Mouse (Mus musculus) embryo, embryonic 10 days (tissue): Measurements from ENCODE around the gene Idi2.
"Not testable (repeated sequence)": the region's sequence is repeated elsewhere in the genome, so short reads cannot be mapped to it uniquely, and the experiment has no call there.

Source experiments
- DNase-seq: peaks from one replicate; pipeline ENCODE4 v3.0.0-alpha.2; 2015; ENCODE audit warnings: low spot score

Idi2 gene

GRCm38 (mm10) chr13:8997221-8997620 is 44.6 kb downstream of the Idi2 start:
- DNase-seq: not testable (repeated sequence)

GRCm38 (mm10) chr13:8999464-8999863 is 46.8 kb downstream of the Idi2 start:
- no peak for DNase-seq

GRCm38 (mm10) chr13:9003306-9003705 is 50.6 kb downstream of the Idi2 start:
- DNase-seq: no peak
